Mouse (Mus musculus) gastrocnemius, adult 8-10 months (tissue): ENCODE measurements around the gene Kcnmb2. TPM values are rescaled to one million over a fixed set of nuclear protein-coding genes. Genes with fewer than 3 reads are reported as not detected.

Experiments used
- DNase-seq, 2 experiments: peaks; one replicate each; pipeline ENCODE4 v3.0.0; 2022; ENCODE audit warnings: low spot score in 2 of 2
- total RNA-seq, 4 experiments: library from RNA; stranded (reverse); gene quantifications; 2 replicates each; pipeline ENCODE4 v1.2.4; 2022

The Kcnmb2 gene
- total RNA-seq, result under 1 TPM in 1 of 4 experiments, not detected in 3; 0.13 TPM

- DNase-seq, result no peak
These were observed at the start of gene Kcnmb2 for GRCm38 (mm10) chr3:31902504-31903330. Gene Kcnmb2, plus strand, starts transcription at chr3:31902507.

- no peak for DNase-seq
These were observed 38.8 kb upstream of the Kcnmb2 start for GRCm38 (mm10) chr3:31863522-31863921.

- no peak for DNase-seq
These were observed 38.2 kb upstream of the Kcnmb2 start for GRCm38 (mm10) chr3:31864070-31864469.

GRCm38 (mm10) chr3:31871461-31871860 is 30.8 kb upstream of the Kcnmb2 start:
- DNase-seq, result no peak

- no peak for DNase-seq
These were observed 19.6 kb upstream of the Kcnmb2 start for GRCm38 (mm10) chr3:31882621-31883131.

- no peak for DNase-seq
These were observed 9.7 kb upstream of the Kcnmb2 start for GRCm38 (mm10) chr3:31892653-31893052.

GRCm38 (mm10) chr3:31903506-31903905 is 1.2 kb downstream of the Kcnmb2 start:
- no peak for DNase-seq

GRCm38 (mm10) chr3:31904156-31904555 is 1.8 kb downstream of the Kcnmb2 start:
- no peak for DNase-seq

GRCm38 (mm10) chr3:31911168-31911567 is 8.9 kb downstream of the Kcnmb2 start:
- DNase-seq, result no peak

- no peak for DNase-seq
These were observed 9.4 kb downstream of the Kcnmb2 start for GRCm38 (mm10) chr3:31911690-31912089.

GRCm38 (mm10) chr3:31928544-31928943 is 26.2 kb downstream of the Kcnmb2 start:
- DNase-seq, result no peak

- DNase-seq, result no peak
These were observed 32.4 kb downstream of the Kcnmb2 start for GRCm38 (mm10) chr3:31934704-31935103.

GRCm38 (mm10) chr3:31941478-31941877 is 39.2 kb downstream of the Kcnmb2 start:
- no peak for DNase-seq

- DNase-seq, result no peak
These were observed 51.9 kb downstream of the Kcnmb2 start for GRCm38 (mm10) chr3:31954213-31954612.

- no peak for DNase-seq
These were observed 52.7 kb downstream of the Kcnmb2 start for GRCm38 (mm10) chr3:31955004-31955403.

GRCm38 (mm10) chr3:31959821-31960220 is 57.5 kb downstream of the Kcnmb2 start:
- DNase-seq, result no peak

- no peak for DNase-seq
These were observed 58.9 kb downstream of the Kcnmb2 start for GRCm38 (mm10) chr3:31961175-31961574.

- DNase-seq, result no peak
These were observed 60.8 kb downstream of the Kcnmb2 start for GRCm38 (mm10) chr3:31963076-31963475.

- DNase-seq, result no peak
These were observed 77.4 kb downstream of the Kcnmb2 start for GRCm38 (mm10) chr3:31979661-31980060.

- no peak for DNase-seq
These were observed 80.1 kb downstream of the Kcnmb2 start for GRCm38 (mm10) chr3:31982444-31982843.

- no peak for DNase-seq
These were observed 82.8 kb downstream of the Kcnmb2 start for GRCm38 (mm10) chr3:31985103-31985502.

- DNase-seq, result no peak
These were observed 89.3 kb downstream of the Kcnmb2 start for GRCm38 (mm10) chr3:31991526-31992045.

- DNase-seq, result no peak
These were observed 109.3 kb downstream of the Kcnmb2 start for GRCm38 (mm10) chr3:32011566-32011965.
